Mouse (Mus musculus) forebrain, embryonic 14.5 days (tissue): Measurements from ENCODE around the gene Zdhhc13. TPM values are rescaled to one million over a fixed set of nuclear protein-coding genes. Genes with fewer than 3 reads are reported as not detected.

Source experiments
- ATAC-seq: fragments of 200-750 bp; cut with Nextera tagmentation; 2 replicates; pipeline ENCODE4 v1.8.0; 2017; ENCODE audit warnings: mild to moderate bottlenecking, moderate library complexity
- DNase-seq: peaks from one replicate; pipeline ENCODE4 v3.0.0-alpha.2; 2015; ENCODE audit warnings: low spot score
- H3K27ac ChIP-seq: fragments of 300-500 bp; sonication (generic); 2 replicates; pipeline ENCODE4 v1.5.1; 2014; ENCODE audit warnings: low read depth, mild to moderate bottlenecking, control low read depth, low read length, moderate library complexity
- H3K27me3 ChIP-seq: fragments of 300-500 bp; sonication (generic); replicated peaks from 2 replicates; pipeline ENCODE4 v1.6.1; 2014; ENCODE audit warnings: low read length, control low read depth, mixed read lengths; ENCODE audit not compliant: control insufficient read depth, insufficient read depth
- H3K36me3 ChIP-seq: fragments of 300-500 bp; sonication (generic); 2 replicates; pipeline ENCODE4 v1.6.1; 2014; ENCODE audit warnings: low read length, control low read depth; ENCODE audit not compliant: control insufficient read depth, insufficient read depth
- H3K4me1 ChIP-seq: fragments of 300-500 bp; sonication (generic); 2 replicates; pipeline ENCODE4 v1.6.1; 2014; ENCODE audit warnings: antibody characterized with exemption, low read length, control low read depth; ENCODE audit not compliant: control insufficient read depth, insufficient read depth
- H3K4me2 ChIP-seq: fragments of 300-500 bp; sonication (generic); 2 replicates; pipeline ENCODE4 v1.6.1; 2014; ENCODE audit warnings: mild to moderate bottlenecking, control low read depth, low read length
- H3K4me3 ChIP-seq: fragments of 300-500 bp; sonication (generic); 2 replicates; pipeline ENCODE4 v1.5.1; 2014; ENCODE audit warnings: low read depth, low read length, control low read depth
- H3K9ac ChIP-seq: fragments of 300-500 bp; sonication (generic); 2 replicates; pipeline ENCODE4 v1.6.1; 2014; ENCODE audit warnings: mild to moderate bottlenecking, low read length, control low read depth, moderate library complexity
- H3K9me3 ChIP-seq: fragments of 300-500 bp; sonication (generic); replicated peaks from 2 replicates; pipeline ENCODE4 v1.6.1; 2016; ENCODE audit warnings: low read length, control low read depth, mixed read lengths; ENCODE audit not compliant: control insufficient read depth
- WGBS: fragments of 180-500 bp; shearing (Covaris S2); extraction: QIAGEN DNeasy Blood & Tissue Kit; methylation state at CpG from one replicate; pipeline ENCODE4 v1.1.7; 2014; 5-methylcytosine and 5-hydroxymethylcytosine counted together
- polyA plus RNA-seq: library from polyadenylated mRNA; unstranded; fragments of >200 nt; fragmentation: Nextera tagmentation; extraction: Ambion mirVana; gene quantifications from 2 replicates; pipeline ENCODE4 v1.2.1, GENCODE M21; 2014

Gene Zdhhc13
- polyA plus RNA-seq, 1 experiment from 2014 or later: 54.9 TPM

DNA sequence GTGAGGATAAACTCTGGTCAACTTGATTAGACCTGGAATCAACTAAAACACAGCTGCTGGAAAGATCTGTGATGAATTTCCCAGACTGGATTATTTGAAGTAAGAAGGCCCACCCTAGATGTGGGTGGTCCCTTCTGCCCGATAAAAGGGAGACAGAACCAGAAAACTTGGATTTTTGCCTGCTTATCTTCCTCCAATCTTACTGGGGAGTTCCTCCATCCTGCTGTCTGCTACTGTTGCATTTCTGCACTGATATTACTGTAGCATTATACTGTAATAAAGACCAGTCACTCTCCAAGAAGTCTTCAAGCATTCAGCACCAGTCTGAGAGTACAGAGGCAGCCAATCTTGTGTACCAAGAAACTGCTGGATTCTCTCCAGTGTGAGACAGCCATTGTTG lies 69.5 kb downstream of the Zdhhc13 start:
- Histone ChIP-seq H3K36me3 (no peaks in the 10 kb centered on the region), H3K4me2 (no peak overlapping the region), H3K27ac (no peak overlapping the region), H3K9ac (no peak overlapping the region), H3K9me3 (no peaks in the 10 kb centered on the region), H3K4me1 (no peaks in the 10 kb centered on the region), H3K27me3 (no peaks in the 10 kb centered on the region), H3K4me3 (no peak overlapping the region)
- no peak for DNase-seq
- ATAC-seq: no peak
- 88% methylated on average over 1 of the region's 1 CpGs for WGBS

DNA sequence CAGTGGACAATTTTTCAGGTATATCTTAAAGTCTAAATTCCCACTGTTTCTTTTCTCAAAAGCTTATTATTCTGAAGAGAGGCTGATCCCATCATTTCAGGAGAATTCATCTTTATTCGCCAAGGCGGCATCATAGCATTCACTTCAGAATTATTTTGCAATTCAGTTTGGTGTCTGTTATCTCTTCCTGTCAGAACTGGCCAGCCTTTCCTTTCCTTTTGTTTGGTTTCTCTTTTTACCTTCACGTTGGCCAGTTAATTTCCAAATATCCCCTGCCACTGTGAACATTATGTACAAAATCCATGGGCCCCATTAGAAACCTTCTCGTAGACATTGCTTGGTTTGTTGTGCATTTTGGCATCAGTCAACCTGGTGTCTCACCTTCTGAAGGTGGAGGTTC lies 70.6 kb downstream of the Zdhhc13 start:
- no peak for ATAC-seq
- H3K9ac ChIP-seq: no peak overlapping the region
- H3K4me1 ChIP-seq: no peaks in the 10 kb centered on the region
- H3K36me3 ChIP-seq: no peaks in the 10 kb centered on the region
- WGBS: 88% methylated on average over 4 of the region's 4 CpGs
- H3K27ac ChIP-seq: no peak overlapping the region
- H3K4me3 ChIP-seq: no peak overlapping the region
- H3K27me3 ChIP-seq: no peaks in the 10 kb centered on the region
- no peak for DNase-seq
- no peak overlapping the region for H3K4me2 ChIP-seq
- no peaks in the 10 kb centered on the region for H3K9me3 ChIP-seq

DNA sequence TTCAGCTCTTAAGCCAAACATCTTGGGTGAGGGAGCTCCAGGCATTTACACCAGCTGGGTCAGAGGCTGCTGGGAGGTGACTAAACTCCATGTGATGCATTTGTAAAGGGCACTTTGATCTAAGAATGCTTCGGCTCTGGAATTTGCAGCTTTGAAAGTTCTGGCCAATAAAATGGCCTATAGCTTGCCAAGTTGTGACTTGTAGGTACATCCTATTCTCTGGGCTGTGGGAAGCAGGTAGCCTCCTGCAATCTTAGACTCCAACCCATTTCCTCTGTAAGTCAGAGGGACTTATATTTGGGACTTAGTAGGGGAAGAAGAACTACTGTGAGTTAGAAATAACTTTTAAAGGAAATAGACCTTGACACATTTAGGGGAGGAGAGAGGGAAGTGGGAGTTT lies 72.1 kb downstream of the Zdhhc13 start:
- no peaks in the 10 kb centered on the region for H3K4me1 ChIP-seq
- 74% methylated on average over 1 of the region's 1 CpGs for WGBS
- DNase-seq: no peak
- no peaks in the 10 kb centered on the region for H3K27me3 ChIP-seq
- no peak overlapping the region for H3K4me3 ChIP-seq
- H3K9ac ChIP-seq: no peak overlapping the region
- H3K9me3 ChIP-seq: no peaks in the 10 kb centered on the region
- H3K4me2 ChIP-seq: no peak overlapping the region
- no peak for ATAC-seq
- H3K27ac ChIP-seq: no peak overlapping the region
- H3K36me3 ChIP-seq: no peaks in the 10 kb centered on the region

DNA sequence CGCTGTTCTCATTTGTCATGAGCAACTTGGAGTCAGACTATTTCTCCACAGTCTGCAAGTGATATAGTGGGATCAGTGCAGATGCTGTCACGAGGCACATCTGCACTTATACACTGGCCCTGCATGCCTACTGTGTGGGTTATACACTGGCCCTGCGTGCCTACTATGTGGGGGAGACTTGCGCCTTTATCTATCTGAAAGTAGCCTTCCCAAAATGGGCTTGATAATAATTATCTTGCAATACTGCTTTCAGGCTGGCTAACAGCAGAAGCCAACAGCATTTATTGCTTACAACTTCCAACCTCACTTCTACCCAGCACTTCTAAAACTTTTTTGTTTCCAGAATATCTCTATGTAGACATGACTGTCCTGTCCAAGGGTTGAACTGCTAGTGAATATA lies 73.0 kb downstream of the Zdhhc13 start:
- Histone ChIP-seq H3K9me3 (no peaks in the 10 kb centered on the region), H3K4me1 (no peaks in the 10 kb centered on the region), H3K36me3 (no peaks in the 10 kb centered on the region), H3K27ac (no peak overlapping the region), H3K27me3 (no peaks in the 10 kb centered on the region), H3K4me3 (no peak overlapping the region), H3K4me2 (no peak overlapping the region), H3K9ac (no peak overlapping the region)
- DNase-seq (no peak), ATAC-seq (no peak)
- 92% methylated on average over 4 of the region's 4 CpGs for WGBS

DNA sequence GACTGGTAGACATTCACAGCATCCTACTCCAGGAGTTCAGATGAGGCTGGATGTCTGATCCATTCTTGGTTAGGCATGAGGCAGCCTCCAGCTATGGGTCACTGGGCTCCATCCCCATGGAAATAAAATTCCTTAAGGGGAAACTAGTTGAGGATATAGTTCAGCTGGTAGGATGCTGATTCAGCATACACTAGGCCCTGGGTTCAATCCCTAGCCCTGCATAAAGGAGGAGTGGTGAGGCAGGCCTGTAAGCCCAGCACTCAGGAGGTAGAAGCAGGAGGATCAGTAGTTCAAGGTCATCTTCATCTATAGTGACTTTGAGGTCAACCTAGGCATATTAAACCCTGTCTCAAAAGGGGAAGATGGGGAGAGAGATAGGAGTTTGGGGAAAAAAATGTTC lies 75.4 kb downstream of the Zdhhc13 start:
- DNase-seq (no peak), ATAC-seq (no peak)
- H3K9me3 ChIP-seq: no peaks in the 10 kb centered on the region
- peaks cover 7% of the 10 kb centered on the region for H3K36me3 ChIP-seq
- no peaks in the 10 kb centered on the region for H3K4me1 ChIP-seq
- H3K27ac ChIP-seq: no peak overlapping the region
- H3K27me3 ChIP-seq: no peaks in the 10 kb centered on the region
- H3K4me2 ChIP-seq: no peak overlapping the region
- no peak overlapping the region for H3K9ac ChIP-seq
- H3K4me3 ChIP-seq: no peak overlapping the region

DNA sequence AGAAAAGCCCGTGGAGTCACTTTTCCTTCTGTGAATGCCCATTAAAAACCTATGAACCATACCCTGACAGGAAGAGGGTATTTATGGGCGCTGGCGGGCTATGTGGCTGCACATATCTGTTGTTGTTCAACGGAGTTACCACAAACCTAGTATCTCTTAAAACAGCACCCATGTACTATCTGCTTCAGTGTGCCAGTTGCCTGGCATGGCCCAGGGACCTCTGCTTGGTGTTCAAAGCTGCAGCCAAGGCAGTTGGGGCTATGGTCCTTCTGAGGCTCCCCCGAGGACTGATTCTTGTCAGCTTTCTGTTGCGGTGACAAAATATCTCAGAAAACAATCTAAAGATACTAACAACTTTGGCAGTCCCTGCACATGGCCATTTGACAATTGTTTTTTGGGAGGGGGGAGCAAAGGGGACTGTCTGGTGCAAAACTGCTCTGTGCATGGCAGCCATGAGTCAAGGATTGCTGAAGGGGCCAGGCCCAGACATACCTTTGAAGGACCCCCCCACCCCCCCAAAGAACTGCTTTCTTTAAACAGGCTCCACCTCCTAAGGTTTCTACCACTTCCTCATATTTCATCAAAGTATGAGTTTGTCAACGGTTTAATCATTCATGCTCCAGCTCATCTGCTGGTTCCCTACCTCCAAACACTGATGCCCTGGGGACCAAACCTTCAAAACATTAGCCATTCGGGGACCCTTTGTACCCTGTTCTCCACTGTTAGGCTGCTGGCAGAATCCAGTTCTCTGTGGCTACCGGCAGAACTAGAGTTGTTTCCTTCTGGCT lies 76.1 kb downstream of the Zdhhc13 start:
- ATAC-seq (no peak), DNase-seq (no peak)
- Histone ChIP-seq H3K4me1 (no peaks in the 10 kb centered on the region), H3K36me3 (peaks cover 12% of the 10 kb centered on the region), H3K9me3 (no peaks in the 10 kb centered on the region), H3K27ac (no peak overlapping the region), H3K9ac (no peak overlapping the region), H3K4me2 (no peak overlapping the region), H3K27me3 (no peaks in the 10 kb centered on the region), H3K4me3 (no peak overlapping the region)
- 93% methylated on average over 9 of the region's 9 CpGs for WGBS

DNA sequence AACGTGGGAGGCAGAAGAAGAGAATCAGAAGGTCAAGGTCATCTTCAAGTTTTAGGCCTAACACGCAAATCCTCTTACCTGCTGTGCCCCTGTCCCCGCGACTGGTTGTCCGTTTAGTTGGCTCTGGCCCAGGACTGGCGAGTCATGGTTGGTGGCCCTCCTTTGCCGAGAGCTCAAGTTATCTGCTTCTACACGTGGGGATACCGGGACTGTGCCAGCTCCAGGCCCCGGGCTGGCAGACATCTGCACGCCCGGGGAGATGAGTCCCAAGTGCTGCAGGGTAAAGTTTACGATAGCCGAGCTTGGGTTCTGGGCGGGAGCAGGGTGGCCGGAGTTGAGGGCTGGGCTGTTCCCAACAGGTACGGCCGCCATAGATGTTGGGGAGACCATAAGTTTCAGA lies 78.8 kb downstream of the Zdhhc13 start:
- H3K27me3 ChIP-seq: no peaks in the 10 kb centered on the region
- peaks cover 39% of the 10 kb centered on the region for H3K36me3 ChIP-seq
- no peaks in the 10 kb centered on the region for H3K9me3 ChIP-seq
- no peak overlapping the region for H3K4me3 ChIP-seq
- WGBS: 93% methylated on average over 18 of the region's 18 CpGs
- H3K4me2 ChIP-seq: no peak overlapping the region
- no peaks in the 10 kb centered on the region for H3K4me1 ChIP-seq
- no peak overlapping the region for H3K27ac ChIP-seq
- no peak for DNase-seq
- no peak overlapping the region for H3K9ac ChIP-seq
- ATAC-seq: no peak

DNA sequence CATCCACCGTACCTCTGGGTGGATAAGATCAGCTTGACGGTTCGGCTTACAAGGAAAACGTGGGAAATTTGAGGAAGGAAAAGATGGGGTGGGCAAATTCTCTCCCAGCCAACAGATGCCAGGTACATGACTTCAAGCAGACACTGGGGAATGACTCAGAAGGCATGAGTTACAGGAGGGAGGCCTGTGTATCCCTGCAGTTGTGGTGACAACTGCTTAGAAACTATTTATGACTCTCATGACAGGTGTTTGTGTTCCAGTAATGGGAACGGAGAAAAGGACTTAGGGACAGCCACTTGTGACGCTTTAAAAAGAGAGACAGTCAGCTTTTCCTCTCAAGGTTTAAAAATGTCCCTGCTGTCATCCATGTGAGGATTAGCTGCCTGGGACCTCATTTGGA lies 81.3 kb downstream of the Zdhhc13 start:
- DNase-seq: no peak
- Histone ChIP-seq H3K27ac (no peak overlapping the region), H3K36me3 (peaks cover 60% of the 10 kb centered on the region), H3K9ac (no peak overlapping the region), H3K4me1 (no peaks in the 10 kb centered on the region), H3K4me3 (no peak overlapping the region), H3K9me3 (no peaks in the 10 kb centered on the region), H3K27me3 (no peaks in the 10 kb centered on the region), H3K4me2 (no peak overlapping the region)
- ATAC-seq: no peak
- 90% methylated on average over 6 of the region's 6 CpGs for WGBS

DNA sequence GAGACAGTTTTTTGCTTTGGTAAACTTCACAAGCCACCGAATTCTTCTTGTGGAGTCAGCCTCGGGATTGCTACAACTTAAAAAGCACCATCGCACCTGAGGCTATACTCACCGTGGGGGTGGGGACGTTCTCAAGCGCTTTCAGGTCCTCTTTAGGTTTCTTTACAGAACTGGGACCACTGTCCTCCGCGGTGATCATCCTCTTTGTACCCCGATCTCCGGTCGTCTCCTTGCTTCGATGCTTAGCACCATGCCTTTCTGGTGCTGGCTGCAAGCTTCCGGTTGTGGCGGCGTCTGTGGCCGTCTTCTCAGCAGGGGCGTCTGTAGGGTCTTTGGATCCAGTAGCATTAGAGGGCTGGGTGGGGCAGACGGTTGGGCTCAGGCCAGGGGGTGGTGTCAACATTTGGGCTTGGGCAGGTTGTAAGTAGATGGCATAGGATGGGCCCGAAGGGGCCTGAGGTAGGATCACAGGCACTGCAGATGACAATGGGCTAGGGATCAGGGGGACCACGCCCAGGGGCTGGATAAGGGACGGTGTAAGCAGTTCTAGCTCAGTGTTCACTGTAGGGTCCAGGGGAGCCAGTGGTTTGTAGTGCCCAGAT lies 81.9 kb downstream of the Zdhhc13 start:
- H3K4me1 ChIP-seq: no peaks in the 10 kb centered on the region
- no peak overlapping the region for H3K4me2 ChIP-seq
- H3K4me3 ChIP-seq: no peak overlapping the region
- H3K27me3 ChIP-seq: no peaks in the 10 kb centered on the region
- peaks cover 63% of the 10 kb centered on the region for H3K36me3 ChIP-seq
- DNase-seq (no peak), ATAC-seq (no peak)
- no peak overlapping the region for H3K27ac ChIP-seq
- 95% methylated on average over 21 of the region's 21 CpGs for WGBS
- no peaks in the 10 kb centered on the region for H3K9me3 ChIP-seq
- no peak overlapping the region for H3K9ac ChIP-seq
